Mouse (Mus musculus): Measurements from ENCODE around the gene Gpd2.

Gene Gpd2

DNA sequence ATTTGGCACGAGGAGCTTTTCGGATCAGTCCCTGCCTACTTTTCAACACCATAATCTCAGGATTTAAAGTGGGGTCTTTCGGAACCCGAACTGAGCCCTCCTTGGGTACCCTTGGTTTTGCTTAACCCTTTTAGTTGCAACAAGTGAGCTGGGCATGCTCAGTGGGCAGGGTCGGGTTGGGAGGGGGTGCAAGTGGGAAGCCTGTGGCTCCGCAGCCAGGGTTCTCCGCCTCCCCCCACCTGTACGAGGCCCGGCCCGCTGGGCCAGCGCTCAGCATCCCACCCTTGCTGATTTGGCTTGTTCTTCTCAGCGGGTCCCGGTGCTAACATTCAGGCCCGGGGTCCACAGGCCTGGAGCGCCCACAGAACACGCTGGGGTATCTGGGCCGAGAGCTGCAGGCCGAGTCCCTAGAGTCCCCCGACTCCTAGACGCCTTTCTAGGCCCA is at the start of gene Gpd2:
Gpd2 (plus strand) TSS at position 161 of the 445 bp plus-strand sequence.
- DNase-seq (ENCODE audit: low read depth, low spot score), result peak; percentile 46

DNA sequence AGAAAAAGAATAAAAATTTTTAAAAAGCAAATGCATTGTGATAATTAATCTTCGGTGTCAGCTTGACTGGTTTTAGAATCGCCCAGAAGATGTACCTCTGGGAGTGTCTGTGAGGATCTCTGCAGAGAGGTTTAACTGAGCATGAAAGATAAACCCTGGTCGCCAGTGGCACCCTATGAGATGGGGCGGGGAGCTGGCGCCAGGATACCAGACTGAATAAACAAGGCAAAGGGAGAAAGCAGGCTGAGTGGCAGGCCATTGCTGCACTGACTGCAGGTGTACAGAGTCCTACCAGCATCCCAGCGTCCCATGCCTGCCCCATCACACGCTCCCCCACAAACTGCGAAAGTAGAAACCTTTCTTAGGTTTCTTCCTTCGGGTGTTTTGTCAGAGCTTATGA is 49.2 kb upstream of the Gpd2 start:
- DNase-seq (ENCODE audit: low read depth, low spot score), result no peak

DNA sequence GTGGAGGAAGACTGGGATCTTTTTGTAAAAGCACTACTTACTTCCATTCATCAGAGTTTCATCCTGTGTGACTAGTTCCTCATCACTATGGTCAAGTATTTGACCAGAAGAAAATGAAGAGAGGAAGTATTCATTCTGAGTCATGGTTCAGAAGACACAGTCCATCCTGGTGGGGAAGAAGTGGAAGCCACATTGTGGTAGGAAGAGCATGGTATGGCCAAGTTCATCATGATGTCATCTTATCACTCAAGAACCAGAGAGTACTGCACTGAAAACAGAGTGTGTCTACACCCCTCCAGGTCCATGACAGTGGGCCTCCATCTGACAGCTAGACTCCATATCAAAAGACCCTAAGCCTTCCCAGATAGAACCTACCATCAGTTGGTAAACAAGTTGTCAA is 46.6 kb upstream of the Gpd2 start:
- DNase-seq (ENCODE audit: low read depth, low spot score), result no peak

DNA sequence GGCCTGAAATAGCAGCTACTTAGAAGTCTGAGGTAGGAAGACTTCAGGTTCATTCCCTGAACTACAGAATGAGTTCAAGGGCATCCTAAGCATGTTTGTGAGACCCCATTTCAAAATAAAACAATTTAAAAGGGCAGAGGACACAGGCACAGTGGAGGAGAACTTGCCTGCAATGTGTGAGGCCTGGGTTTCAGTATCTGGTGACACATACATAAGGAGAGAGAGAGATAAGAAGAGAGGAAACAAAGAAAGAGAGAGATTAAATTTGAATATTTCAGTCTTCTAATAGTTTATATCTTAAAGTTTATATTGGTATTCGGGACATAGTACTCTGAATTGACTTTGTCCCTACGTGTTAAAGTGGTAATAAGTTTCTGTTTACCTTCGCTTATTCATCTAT is 38.4 kb upstream of the Gpd2 start:
- no peak for DNase-seq (ENCODE audit: low read depth, low spot score)

DNA sequence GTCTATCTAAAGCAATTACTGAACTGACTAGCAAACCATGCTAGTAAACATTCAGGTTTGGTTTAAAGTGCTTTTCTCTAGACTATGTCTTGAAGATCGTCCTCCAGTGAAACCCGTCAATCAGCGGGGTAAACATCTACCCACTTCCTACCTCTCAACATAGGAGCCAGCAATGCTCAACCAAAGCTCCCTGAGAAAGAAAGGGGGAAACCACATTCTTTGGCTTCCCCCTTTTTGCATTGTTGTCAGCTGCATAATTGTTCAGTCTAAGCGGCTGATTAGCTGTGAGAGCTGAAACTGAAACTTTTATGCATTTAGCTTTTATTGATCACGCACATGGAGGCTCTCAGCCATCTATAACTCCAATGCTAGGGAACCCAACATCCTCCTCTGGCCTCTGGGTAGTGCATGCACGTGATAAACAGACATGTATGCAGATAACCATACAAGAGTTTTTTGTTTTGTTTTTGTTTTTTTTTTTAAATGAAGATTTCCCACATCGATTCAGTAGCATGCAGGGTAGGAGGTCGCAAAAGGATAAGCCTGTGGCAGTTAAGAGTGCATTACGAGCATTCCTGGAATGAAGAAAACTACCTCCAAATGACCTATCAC is 28.9 kb upstream of the Gpd2 start:
- no peak for DNase-seq (ENCODE audit: low read depth, low spot score)

DNA sequence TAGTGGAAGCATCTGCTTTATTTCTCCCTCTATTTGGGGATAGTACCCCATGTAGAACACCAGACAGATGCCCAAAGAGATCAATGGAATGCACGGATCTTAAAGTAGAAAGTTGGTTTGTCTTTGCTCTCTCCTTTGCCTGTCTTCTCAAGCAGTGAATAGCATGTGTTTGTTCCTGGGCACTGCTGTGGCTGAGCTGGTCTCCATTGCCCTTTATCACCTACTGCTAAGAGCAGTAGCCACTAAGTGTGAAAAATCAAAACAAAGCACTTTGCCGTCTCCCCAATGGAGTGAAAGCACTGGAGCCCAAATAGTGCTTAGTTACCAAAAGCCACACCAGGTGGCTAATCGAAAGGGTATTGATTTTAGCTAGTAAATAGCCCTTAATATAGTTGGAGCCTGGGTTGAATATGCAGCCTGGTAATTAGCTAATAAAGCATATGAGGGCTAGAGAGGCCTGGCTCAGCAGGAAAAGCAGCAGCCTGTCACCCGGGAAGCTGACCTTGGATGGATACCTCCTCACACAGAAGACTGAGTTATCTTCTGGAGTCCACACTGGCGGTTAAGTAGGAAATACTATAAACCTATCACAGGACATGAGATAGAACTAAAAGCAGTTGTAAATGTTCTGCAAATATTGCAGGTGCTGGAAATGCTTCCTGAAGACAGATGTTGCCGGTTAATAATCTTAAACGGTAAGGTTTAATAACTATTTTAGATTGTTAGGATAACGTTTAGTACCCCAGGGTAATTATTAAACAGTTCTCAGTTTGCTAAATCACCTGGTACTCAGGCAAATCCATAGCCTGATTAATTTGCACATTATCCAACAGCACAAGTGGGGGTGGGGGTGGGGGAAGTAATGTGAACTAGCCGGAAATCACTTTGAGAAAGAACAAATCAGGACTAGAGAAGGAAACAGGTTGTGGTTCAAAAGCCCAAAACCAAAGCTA is 26.1 kb upstream of the Gpd2 start:
- DNase-seq (ENCODE audit: low read depth, low spot score), result no peak

DNA sequence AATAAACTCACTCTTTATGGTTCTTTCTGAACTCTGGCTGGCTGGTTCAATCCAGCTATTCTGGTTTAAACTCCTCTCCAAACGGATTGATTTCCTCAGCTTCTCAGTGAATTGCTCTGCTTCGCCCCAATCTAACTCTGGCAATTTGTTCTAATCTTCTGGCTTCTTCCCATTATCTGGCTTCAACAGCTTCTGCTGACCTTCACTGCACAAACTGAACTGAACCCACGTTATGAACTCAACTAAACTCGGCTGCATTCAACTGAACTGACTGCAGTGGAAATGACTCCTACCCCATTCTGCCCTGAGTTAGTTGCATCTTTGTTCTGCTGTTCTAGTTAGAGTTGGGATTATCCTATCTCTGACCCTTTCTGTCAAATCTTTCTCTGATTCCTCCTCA is 24.1 kb upstream of the Gpd2 start:
- no peak for DNase-seq (ENCODE audit: low read depth, low spot score)

DNA sequence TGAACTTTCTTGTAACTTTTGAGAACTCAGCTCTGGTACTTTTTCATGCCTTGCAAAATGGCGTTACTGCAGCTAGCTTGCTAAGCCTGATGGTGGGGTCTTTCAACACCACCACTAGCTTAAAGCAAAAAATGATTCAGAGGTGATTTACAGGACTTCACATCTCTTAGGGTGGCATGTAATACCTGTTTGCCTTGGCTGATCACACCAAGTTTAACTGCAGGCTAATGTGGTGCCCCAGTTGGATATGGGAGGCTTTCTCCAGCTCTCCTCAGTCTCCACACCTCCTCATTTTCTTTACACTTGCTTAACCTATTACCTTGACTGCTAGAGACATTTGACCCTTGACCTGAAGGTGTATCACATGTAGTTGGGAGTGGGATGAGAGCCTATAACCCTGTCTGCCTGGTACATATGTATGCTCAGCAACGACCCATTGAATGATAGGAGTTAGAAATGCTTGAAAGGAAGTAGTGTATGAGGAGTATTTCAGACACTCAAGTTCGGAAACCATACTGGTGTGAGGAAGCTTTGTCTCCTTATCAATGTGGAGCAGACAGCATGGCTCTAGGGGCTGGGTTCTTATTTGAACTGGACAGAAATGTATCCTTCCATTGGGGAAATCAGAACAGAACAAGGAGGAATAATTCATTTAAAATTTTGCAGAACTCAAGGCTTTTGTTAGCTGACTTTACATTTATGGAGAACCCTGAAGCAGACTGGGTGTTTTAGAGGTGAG is 14.0 kb upstream of the Gpd2 start:
- no peak for DNase-seq (ENCODE audit: low read depth, low spot score)

DNA sequence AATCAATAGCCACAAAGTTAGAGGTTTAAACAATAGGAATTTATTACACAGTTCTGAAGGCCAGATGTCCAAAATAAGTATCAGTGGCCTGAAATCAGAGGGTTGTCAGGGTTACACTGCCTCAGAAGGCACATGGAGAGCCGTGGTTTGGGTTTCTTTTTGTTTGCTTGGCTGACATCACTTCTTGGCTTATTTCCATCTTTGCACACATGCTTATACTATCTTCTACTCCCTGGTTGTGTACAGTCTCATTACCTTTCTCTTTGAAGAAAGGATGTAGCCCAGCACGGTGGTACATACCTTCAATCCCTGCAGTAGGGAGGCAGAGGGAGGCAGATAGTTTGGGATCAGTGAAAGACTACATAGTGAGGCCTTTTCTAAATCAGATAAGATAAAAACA is 12.2 kb upstream of the Gpd2 start:
- DNase-seq (ENCODE audit: low read depth, low spot score), result no peak

DNA sequence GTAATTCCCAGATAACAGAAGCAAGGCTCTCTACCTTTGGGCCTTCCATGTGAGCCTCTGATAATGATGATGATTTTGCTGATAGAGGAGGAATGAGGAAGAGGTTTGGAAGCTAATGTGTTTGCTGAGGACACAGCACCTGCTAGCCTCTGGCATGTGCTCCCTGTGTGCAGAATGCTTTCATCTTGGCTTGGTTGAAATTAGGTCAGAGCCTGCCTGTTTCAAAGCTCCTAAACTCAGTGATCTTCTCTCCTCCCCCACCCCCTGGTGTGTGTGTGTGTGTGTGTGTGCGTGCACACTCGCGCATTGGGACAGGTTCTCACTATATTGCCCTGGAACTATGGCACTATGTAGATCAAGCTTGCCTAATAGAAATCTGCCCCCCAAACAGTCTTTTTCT is 10.0 kb upstream of the Gpd2 start:
- no peak for DNase-seq (ENCODE audit: low read depth, low spot score)

DNA sequence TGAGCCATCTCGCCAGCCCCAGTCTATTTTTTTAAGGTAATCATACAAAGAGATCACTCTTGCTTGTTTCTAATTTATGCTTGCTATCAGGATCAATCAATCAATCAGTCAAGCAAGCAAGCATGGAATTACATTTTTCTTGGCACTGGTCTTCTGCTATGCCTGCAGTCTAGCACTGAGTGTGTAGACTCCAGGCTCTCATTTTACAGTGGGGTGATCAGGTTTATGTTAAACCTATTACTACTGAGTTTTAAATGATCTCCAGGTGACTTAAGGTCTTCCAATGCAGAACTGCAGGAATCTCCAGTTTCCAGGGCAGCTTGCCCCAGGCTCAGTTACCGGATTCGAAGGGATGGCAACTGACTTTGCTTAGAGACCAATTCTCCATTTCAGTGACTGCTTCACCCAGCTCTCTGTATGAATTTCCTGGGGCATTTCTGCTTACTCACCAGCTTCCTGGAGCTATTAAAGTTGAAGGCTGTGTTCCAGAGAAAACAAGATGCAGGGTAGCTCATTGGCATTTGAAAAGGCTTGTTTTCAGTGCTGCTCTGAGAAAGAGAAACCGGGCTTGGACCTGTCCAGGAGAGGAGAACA is 7.7 kb upstream of the Gpd2 start:
- DNase-seq (ENCODE audit: low read depth, low spot score), result peak; percentile 86

DNA sequence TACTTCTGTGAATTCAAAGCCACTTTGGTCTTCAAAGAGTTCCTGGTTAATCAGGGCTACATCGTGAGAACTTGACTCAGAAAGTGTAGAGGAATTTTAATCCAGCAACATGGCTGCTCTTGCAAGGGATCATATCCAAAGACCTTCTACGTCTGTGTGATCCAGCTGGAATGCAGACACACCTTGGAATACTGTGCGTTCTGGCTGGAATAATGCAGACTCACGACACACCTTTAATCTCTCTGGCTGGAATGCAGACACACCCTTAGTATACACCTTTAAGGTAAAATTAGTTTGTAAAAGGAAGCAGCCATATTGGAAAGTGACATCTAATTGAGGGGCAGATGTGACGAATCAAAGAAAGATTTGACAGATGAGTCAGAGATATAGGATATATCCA is 6.0 kb upstream of the Gpd2 start:
- peak; percentile 98 for DNase-seq (ENCODE audit: low read depth, low spot score)

DNA sequence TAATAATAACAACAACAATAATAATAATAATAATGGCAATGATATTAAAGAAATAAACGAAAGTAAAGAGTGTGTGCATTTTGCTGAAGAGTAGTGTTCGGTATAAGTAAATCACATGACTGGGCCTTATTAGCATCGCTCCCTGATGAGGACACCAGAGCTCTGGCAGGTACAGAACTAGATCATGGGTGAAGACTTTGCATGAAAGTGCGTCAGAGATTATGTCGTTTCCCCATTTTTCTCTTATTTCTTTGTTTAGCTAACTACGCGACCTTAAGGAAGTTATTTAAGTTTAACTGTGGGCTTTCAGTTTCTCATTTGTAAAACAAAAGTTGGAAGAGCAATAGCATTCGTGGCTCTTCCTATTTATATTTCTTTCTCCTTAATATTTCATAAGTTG is 5.1 kb upstream of the Gpd2 start:
- no peak for DNase-seq (ENCODE audit: low read depth, low spot score)

DNA sequence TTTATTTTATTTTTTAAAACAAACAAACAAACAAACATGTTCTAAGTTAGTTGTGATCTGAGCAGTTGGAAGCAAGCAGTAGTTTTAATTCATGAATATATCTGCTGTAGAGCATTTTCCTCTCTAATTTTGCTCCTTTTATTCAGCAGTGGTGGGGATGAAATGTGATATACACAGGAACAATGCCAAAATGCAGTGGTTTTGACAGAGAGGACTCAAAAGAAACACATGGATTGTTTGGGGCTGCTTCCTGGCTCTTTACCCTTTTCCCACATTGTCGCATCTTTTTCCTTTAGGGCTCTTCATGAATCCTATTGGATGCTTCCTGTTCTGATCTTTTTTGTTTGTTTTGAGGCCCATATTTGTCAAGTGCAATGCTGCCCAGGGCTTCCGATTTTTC is 1.2 kb upstream of the Gpd2 start:
- DNase-seq (ENCODE audit: low read depth, low spot score), result no peak

DNA sequence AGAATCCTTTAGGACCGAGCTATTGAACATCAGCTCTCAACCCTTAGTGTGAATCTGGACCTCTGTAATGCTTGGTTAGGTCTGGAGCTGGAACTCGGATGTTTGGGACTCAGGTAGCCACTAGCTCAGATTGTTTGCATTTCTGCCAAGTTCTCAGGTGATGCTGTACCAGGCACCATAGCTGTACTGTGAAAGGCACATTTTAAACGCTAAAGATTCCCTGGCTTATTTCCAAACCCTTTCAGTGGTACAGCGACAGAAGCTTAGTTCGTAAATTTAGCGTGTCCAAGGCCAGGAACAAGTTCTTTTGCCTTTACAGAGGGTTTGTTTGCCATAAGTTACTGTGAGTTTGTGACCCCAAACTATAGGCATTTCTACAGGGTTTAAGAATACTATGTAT is 409 bp upstream of the Gpd2 start:
- no peak for DNase-seq (ENCODE audit: low read depth, low spot score)

DNA sequence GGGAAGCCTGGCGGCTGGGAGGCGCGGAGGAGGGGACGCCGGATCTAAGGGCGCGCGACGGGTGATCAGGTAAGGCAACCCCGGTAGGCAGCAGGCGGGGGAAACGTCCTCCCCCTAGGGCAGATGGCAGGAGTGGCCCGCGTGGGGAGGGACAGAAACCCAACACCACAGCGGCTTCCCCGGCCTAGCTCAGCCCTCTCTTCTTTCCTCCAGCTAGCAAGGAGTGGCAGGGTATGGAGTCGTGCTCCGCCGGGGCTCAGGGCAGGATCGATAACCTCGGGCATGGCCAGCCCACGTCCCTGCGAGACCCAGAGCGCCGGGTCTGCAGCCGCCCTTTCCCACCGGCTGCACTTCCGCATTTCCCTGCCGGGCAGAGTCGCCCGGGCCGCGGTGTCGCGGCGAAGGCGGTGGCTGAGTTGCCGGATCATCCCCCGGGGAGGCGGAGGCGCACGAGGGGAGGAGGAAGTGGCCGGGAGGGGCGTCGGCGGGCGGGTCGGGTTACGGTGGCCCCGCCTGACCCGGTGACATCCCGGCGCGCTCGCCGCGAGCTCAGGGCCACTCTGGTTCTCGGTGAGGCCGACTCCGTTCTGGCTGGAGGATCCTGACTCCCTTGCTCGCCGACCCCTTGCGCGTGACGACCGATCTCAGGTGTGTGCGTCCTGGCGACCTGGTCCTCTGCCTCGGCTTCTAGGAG is 632 bp downstream of the Gpd2 start:
- DNase-seq (ENCODE audit: low read depth, low spot score), result peak; percentile 83

DNA sequence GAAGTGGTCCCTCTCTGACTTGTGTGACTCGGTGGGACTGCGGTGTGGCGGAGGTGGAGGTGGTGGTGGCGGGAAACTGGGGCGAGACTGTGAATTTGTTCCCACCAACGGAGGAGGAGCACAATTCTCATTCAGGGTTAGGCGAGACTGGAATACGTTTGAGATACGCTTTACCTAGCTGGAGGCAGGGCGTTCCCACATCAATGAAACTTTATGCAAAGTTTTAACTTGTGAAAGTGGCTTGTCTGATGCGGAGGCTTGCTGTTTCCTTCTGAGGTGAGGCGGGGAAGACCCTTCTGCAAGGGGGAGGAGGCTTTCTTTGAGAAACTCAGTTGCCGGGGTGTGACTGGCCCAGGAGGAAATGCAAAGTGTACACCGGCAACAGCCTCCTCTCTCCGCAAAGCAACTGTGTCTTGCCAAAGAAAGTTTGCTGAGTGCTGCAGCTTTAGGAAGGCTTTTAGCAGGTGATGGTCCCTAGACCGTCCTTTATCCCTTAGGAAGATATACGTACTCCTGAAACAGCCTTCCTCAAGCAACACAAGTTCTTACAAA is 1.3 kb downstream of the Gpd2 start:
- peak; percentile 95 for DNase-seq (ENCODE audit: low read depth, low spot score)

DNA sequence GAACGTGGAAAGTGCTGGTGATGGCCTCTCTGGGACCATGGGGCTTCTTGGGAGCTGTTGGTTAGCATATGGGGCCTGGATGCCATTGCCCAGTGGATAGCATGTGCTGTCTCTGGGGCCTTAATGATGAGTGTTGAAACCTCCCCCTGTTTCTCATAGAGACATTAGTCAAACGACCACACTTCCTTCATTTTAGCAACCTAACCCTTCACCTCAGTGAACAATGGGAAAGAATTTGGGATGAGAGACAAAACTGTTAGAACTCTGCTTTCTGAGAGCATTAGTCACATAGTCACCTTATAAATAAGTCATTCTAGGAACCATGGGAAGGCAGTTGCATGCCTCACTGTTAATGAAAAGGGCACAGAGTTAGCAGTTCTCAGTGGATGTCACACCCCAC is 1.9 kb downstream of the Gpd2 start:
- no peak for DNase-seq (ENCODE audit: low read depth, low spot score)

DNA sequence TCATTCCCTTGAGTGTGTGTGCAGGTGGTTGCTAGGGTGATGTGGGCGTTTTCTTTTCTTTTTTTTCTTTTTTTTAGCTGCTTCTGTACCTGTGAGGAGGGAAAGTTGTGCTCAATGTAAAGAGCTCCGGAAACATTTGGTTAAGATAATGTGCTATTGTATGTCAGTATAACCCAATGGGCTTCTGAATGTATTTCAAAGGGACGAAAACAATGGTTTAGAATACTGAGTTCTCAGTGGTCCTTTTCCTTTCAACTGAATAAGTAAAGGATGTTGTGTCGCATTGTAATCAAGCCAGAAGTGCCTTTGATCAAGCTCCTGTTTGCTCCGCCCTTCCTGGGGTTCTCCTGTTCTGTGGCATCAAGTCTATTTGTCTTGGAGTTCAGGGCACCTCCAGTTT is 6.6 kb downstream of the Gpd2 start:
- peak; percentile 67 for DNase-seq (ENCODE audit: low read depth, low spot score)

DNA sequence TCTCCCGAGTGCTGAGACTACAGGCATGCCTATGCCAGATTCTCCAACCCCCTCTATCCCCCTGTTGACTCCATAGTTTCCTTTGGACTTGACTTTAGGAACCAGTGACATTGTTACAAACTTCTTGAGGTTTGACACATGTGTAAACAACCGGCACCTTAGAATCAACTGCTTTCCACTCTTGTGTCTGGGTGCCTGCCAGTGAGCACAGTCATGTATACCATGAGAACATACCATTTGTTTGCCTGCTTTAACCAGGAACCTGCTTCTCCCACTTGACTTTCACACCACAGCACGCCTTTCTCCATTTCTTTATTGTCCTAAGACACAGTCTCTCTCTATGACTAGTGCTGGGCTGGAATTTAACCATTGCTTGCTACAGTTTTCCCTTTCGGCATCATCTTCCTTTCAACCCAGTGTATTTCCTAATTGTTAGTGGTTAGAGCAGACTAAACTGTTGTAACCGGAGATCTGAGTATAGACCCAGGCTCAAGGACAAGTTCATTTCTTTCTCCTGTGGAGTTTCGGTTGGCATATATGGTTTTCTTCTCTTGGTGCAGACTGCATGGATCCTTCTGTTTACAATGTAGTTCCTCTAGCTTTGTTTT is 8.4 kb downstream of the Gpd2 start:
- no peak for DNase-seq (ENCODE audit: low read depth, low spot score)

DNA sequence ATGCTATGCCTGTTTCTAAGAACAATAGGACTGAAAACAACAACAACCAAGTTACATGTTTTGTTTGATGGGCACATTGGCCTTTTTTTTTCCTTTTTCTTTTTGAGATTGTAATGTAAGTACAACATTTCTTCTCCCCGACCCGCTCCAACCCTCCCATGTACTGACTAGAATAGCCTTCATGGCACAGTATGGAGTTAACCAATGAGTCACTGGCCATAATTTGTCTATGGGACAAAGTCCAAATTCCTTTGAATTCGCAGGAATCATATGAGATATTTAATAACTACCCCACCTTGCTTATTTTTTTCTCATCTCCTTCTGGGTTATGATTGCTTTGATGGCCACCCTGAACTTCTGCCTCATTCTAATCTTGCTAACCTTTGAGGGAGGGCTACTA is 12.7 kb downstream of the Gpd2 start:
- no peak for DNase-seq (ENCODE audit: low read depth, low spot score)

All from R1 (cell line).